Mouse (Mus musculus) cortical plate, adult 2 months (tissue): ENCODE data around the gene Sec24a.

Experiments used
- CTCF ChIP-seq: fragments of 200-500 bp; IDR thresholded peaks from 2 replicates; pipeline ENCODE4 v1.5.1; 2011; ENCODE audit warnings: mild to moderate bottlenecking, control low read depth, low read length; ENCODE audit not compliant: insufficient read depth; ENCODE audit errors: extremely low read depth
- POLR2A ChIP-seq: fragments of 200-500 bp; IDR thresholded peaks from 2 replicates; pipeline ENCODE4 v1.6.1; 2011; ENCODE audit warnings: mild to moderate bottlenecking, low read length, control low read depth; ENCODE audit not compliant: insufficient read depth; ENCODE audit errors: extremely low read depth

DNA sequence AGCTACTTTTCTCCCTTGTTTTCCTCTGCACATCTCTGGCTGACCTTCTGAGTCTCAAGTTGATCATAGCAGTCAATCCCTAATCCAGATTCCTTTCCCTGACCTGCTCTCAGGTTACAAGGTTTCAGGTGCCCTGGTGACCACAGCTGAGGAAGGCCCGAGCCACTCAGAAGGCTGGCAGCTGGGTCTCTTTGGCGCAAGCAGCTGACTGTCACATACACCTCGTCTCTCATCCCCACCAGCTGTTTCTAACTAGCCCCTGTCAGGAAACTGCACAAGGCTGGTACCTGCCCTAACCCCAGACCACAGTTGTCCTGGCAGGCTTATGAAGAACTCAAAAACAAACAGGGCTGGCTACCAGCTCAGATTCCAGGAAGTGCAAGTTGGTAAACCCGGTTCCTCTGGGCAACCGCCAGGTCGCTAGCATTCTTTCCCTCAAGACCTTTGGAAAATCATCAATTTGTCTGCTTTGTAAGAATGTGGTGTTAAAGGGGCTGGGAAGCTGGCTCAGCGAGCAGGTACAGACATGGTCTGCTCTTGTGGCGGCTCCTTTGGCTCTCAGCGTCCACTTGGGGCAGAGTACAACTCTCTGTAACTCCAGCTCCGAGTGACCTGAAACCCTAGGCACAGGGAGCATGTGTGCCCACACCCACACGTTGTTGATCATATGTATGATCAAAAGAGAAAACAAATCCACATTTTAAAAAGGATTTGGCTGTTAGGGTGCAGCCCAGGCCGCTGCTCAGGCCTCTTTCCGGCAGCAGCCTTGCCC, 43.9 kb upstream of the Sec24a start:
- no peak for TF ChIP-seq CTCF
- TF ChIP-seq POLR2A: no peak
